Mouse (Mus musculus): ENCODE results near the gene Ccdc40. TPM values are rescaled to one million over a fixed set of nuclear protein-coding genes. Genes with fewer than 3 reads are reported as not detected.

Ccdc40 gene
- 0.78 TPM for polyA plus RNA-seq (2017; shearing (Covaris generic))

DNA sequence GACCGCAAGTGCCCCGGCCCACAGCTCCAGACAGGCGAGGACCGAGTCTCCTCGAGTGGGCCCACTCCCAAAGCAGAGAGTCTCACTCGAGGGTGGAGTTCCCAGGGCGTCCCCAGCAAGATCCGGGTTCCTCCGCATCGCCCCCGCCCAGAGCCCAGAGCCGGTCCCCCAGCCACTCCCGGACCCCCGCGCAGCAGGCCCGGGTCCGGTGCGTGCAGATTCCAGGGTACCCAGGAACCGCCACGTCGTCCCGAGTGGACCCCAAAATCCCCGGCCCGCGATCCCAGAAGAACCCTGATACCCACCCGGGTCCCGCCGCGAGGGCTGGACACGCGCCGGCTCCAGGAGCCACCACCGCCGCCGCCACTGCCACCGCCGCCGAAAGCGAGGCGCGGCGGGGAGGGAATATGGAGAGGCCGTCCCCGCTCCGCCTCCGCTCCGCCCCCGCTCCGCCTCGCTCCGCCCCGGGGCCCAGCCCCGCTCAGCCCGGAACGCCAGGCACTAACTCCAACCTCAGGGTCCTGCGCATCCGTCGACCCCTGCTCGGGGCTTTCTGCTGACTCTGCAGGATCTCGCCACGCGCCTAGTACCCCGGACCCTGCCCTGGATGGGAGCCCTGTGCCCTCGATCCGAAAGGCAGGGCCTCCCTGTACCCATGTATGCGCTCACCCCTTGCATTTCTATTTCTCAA lies at the start of gene Ccdc40, which contains the start of gene Tbc1d16:
TSS of gene Ccdc40 (plus strand) at position 482 of the 691 bp plus-strand sequence.
TSS of gene Tbc1d16 (minus strand) at position 409 of the 691 bp plus-strand sequence.

GRCm38 (mm10) chr11:119267768-119268556 lies 39.6 kb downstream of the Ccdc40 start, which contains the start of gene Gaa:
Gaa (plus strand) TSS chr11:119267887.

GRCm38 (mm10) chr11:119299391-119300245 lies 71.2 kb downstream of the Ccdc40 start, which contains the start of gene Eif4a3:
Eif4a3 (minus strand) TSS chr11:119300089.

DNA sequence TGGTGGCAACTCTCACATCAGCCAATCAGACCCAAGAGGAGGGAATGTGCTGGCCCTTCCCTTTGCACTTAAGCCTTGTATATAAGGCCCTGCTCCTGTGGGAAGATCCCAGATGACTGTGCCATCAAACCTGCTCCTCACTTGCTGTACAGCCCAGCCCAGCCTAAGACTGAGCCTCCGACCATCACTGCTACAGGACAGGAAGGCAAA lies 79.2 kb downstream of the Ccdc40 start, which contains the start of gene Card14:
TSS of gene Card14 (plus strand) at position 111 of the 210 bp plus-strand sequence.

Other genes starting within 250 kb of the Ccdc40 start
- gene Enpp7, start 240.4 kb upstream of the Ccdc40 start, polyA plus RNA-seq (2017; shearing (Covaris generic)) = not detected
- 1.5 TPM for gene Cbx2, start 205.6 kb upstream of the Ccdc40 start, polyA plus RNA-seq (2017; shearing (Covaris generic))
- gene Cbx8, start 187.6 kb upstream of the Ccdc40 start, polyA plus RNA-seq (2017; shearing (Covaris generic)) = 6.1 TPM
- 72.5 TPM for gene Cbx4, start 142.4 kb upstream of the Ccdc40 start, polyA plus RNA-seq (2017; shearing (Covaris generic))
- gene Tbc1d16, start 73 bp upstream of the Ccdc40 start, polyA plus RNA-seq (2017; shearing (Covaris generic)) = not detected
- gene Gaa, start 39.3 kb downstream of the Ccdc40 start, polyA plus RNA-seq (2017; shearing (Covaris generic)) = 40.6 TPM
- 281 TPM for gene Eif4a3, start 71.5 kb downstream of the Ccdc40 start, polyA plus RNA-seq (2017; shearing (Covaris generic))
- not detected for gene Card14, start 79.2 kb downstream of the Ccdc40 start, polyA plus RNA-seq (2017; shearing (Covaris generic))
- 8.5 TPM for gene Sgsh, start 127.0 kb downstream of the Ccdc40 start, polyA plus RNA-seq (2017; shearing (Covaris generic))
- 45.3 TPM for gene Slc26a11, start 127.0 kb downstream of the Ccdc40 start, polyA plus RNA-seq (2017; shearing (Covaris generic))
- 10.2 TPM for gene Rnf213, start 164.5 kb downstream of the Ccdc40 start, polyA plus RNA-seq (2017; shearing (Covaris generic))